Mouse (Mus musculus) CH12.LX (cell line): ENCODE measurements around the gene Greb1. TPM values are rescaled to one million over a fixed set of nuclear protein-coding genes. Genes with fewer than 3 reads are reported as not detected.

Source experiments
- DNase-seq: peaks from one replicate; pipeline ENCODE4 v3.0.0-alpha.2; 2013; ENCODE audit errors: extremely low read depth
- H3K27ac ChIP-seq: 2 replicates; pipeline ENCODE4 v1.5.1; 2012; ENCODE audit warnings: low read depth, mild to moderate bottlenecking, control low read depth, moderate library complexity; ENCODE audit not compliant: insufficient read depth
- H3K27me3 ChIP-seq: replicated peaks from 2 replicates; pipeline ENCODE3; 2012; ENCODE audit warnings: inconsistent platforms
- H3K36me3 ChIP-seq, 2 experiments: replicated peaks in 1 of 2; 2 replicates each; pipeline versions ENCODE3 to v1.6.1; 2012; ENCODE audit warnings: inconsistent platforms in 1 of 2, low read length in 1 of 2, mild to moderate bottlenecking in 1 of 2, mixed read lengths in 1 of 2, moderate library complexity in 1 of 2; ENCODE audit not compliant: control insufficient read depth in 1 of 2, insufficient read depth in 1 of 2
- H3K4me1 ChIP-seq, 2 experiments: 2 replicates each; pipeline ENCODE4 v1.6.1; 2012; ENCODE audit warnings: inconsistent platforms in 1 of 2, moderate library complexity in 1 of 2; ENCODE audit not compliant: insufficient read depth in 2 of 2, control insufficient read depth in 1 of 2
- H3K4me2 ChIP-seq: 2 replicates; pipeline ENCODE4 v1.6.1; 2012; ENCODE audit warnings: low read depth, mild to moderate bottlenecking, control low read depth; ENCODE audit not compliant: poor library complexity, insufficient read depth, severe bottlenecking
- H3K4me3 ChIP-seq, 3 experiments: fragments of 150-350 bp in 1 of 3; sonication (generic) in 1 of 3; replicated peaks in 1 of 3; 2 replicates each; pipeline versions ENCODE3 to v1.5.1; 2011 to 2012; ENCODE audit warnings: low read depth in 2 of 3, low read length in 2 of 3, mild to moderate bottlenecking in 2 of 3, moderate library complexity in 2 of 3, control low read depth in 1 of 3, improper control_type of control experiment in 1 of 3, inconsistent platforms in 1 of 3, mixed read lengths in 1 of 3; ENCODE audit not compliant: poor library complexity in 1 of 3
- H3K79me2 ChIP-seq: replicated peaks from 2 replicates; pipeline ENCODE4 v1.6.1; 2012; ENCODE audit warnings: mild to moderate bottlenecking, moderate library complexity; ENCODE audit not compliant: control insufficient read depth, poor library complexity, insufficient read depth, severe bottlenecking; ENCODE audit errors: extremely low read depth
- H3K9ac ChIP-seq: 2 replicates; pipeline ENCODE4 v1.6.1; 2012; ENCODE audit warnings: low read depth, mild to moderate bottlenecking, control low read depth, moderate library complexity; ENCODE audit not compliant: insufficient read depth
- H3K9me3 ChIP-seq: replicated peaks from 2 replicates; pipeline ENCODE3; 2012; ENCODE audit warnings: low read length, inconsistent platforms, mixed read lengths
- CHD2 ChIP-seq: IDR thresholded peaks from 2 replicates; pipeline ENCODE4 v1.6.1; 2011; ENCODE audit warnings: low read length, improper control_type of control experiment
- E2F4 ChIP-seq: IDR thresholded peaks from 2 replicates; pipeline ENCODE4 v1.6.1; 2011; ENCODE audit warnings: low read depth, low read length, improper control_type of control experiment; ENCODE audit not compliant: insufficient replicate concordance
- EP300 ChIP-seq: IDR thresholded peaks from 2 replicates; pipeline ENCODE4 v1.6.1; 2011; ENCODE audit warnings: low read length, improper control_type of control experiment
- GABPA ChIP-seq: IDR thresholded peaks from 2 replicates; pipeline ENCODE4 v1.6.1; 2012; ENCODE audit warnings: low read depth, low read length, improper control_type of control experiment, inconsistent platforms; ENCODE audit not compliant: insufficient replicate concordance
- HCFC1 ChIP-seq: IDR thresholded peaks from 2 replicates; pipeline ENCODE4 v1.6.1; 2012; ENCODE audit warnings: low read depth, mild to moderate bottlenecking, inconsistent platforms, low read length, improper control_type of control experiment
- MAX ChIP-seq: IDR thresholded peaks from 2 replicates; pipeline ENCODE4 v1.6.1; 2011; ENCODE audit warnings: low read length, improper control_type of control experiment
- MAZ ChIP-seq: IDR thresholded peaks from 2 replicates; pipeline ENCODE4 v1.6.1; 2012; ENCODE audit warnings: low read depth, mild to moderate bottlenecking, inconsistent platforms, low read length, improper control_type of control experiment, moderate library complexity
- NELFE ChIP-seq: IDR thresholded peaks from 2 replicates; pipeline ENCODE4 v1.6.1; 2011; ENCODE audit warnings: low read depth, low read length, improper control_type of control experiment
- NRF1 ChIP-seq: IDR thresholded peaks from 2 replicates; pipeline ENCODE4 v1.6.1; 2014; ENCODE audit warnings: low read depth, mild to moderate bottlenecking, inconsistent platforms, low read length, improper control_type of control experiment, moderate library complexity
- PAX5 ChIP-seq: IDR thresholded peaks from 2 replicates; pipeline ENCODE4 v1.6.1; 2012; ENCODE audit warnings: low read length, inconsistent platforms, mixed read lengths
- POLR2A ChIP-seq: IDR thresholded peaks from 2 replicates; pipeline ENCODE4 v1.6.1; 2011; ENCODE audit warnings: low read depth, mild to moderate bottlenecking, improper control_type of control experiment, low read length
- RCOR1 ChIP-seq: conservative IDR thresholded peaks from 2 replicates; pipeline ENCODE4 v1.6.1; 2012; ENCODE audit warnings: low read depth, mild to moderate bottlenecking, inconsistent platforms, low read length, improper control_type of control experiment
- USF1 ChIP-seq: IDR thresholded peaks from 2 replicates; pipeline ENCODE4 v1.6.1; 2014; ENCODE audit warnings: low read depth, mild to moderate bottlenecking, inconsistent platforms, low read length, improper control_type of control experiment
- ZC3H11A ChIP-seq: IDR thresholded peaks from 2 replicates; pipeline ENCODE4 v1.6.1; 2012; ENCODE audit warnings: low read depth, mild to moderate bottlenecking, inconsistent platforms, low read length, improper control_type of control experiment
- ZKSCAN1 ChIP-seq: IDR thresholded peaks from 2 replicates; pipeline ENCODE4 v1.6.1; 2012; ENCODE audit warnings: low read depth, inconsistent platforms, low read length, improper control_type of control experiment, borderline replicate concordance
- dilution Hi-C: fragments of 300-500 bp; cut with MboI; formaldehyde crosslinking; loops from 2 replicates; pipeline ENCODE4 v1.14.3; 2020; ENCODE audit warnings: low sequenced_read_pairs; ENCODE audit not compliant: extremely low pct_unique_long_range_greater_than_20kb, extremely low pct_ligation_motif_present
- in situ Hi-C: fragments of 300-500 bp; cut with MboI; formaldehyde crosslinking; loops from 3 replicates; pipeline ENCODE4 v1.14.3; 2019; ENCODE audit warnings: low sequenced_read_pairs, low pct_ligation_motif_present, low pct_unique_long_range_greater_than_20kb, mixed read lengths
- polyA plus RNA-seq: library from polyadenylated mRNA; unstranded; fragments of >175 nt; gene quantifications from 2 replicates; pipeline ENCODE4 v1.2.1, GENCODE M21; 2012; ENCODE audit warnings: low read depth; ENCODE audit not compliant: insufficient read length
- total RNA-seq, 2 experiments: library from RNA; depleted of rRNA; stranded (reverse); fragments of 300-350 nt in 1 of 2; fragments of >200 nt in 1 of 2; gene quantifications; 2 replicates each; pipeline ENCODE4 v1.2.3; 2012 to 2014

Greb1 gene
- total and polyA plus RNA-seq, 3 experiments, result not detected

GRCm38 (mm10) chr12:16646780-16647409, 153.8 kb downstream of the Greb1 start:
- peaks cover 2% of the 10 kb centered on the region for H3K27me3 ChIP-seq
- H3K4me2 ChIP-seq, result no peak overlapping the region
- H3K27ac ChIP-seq, result no peak overlapping the region
- no peaks in the 10 kb centered on the region for H3K4me1 ChIP-seq
- DNase-seq, result no peak
- no peaks in the 10 kb centered on the region for H3K36me3 ChIP-seq
- in situ Hi-C loops (no loop called here), dilution Hi-C loops (no loop called here)
- H3K79me2 ChIP-seq, result no peaks in the 10 kb centered on the region
- TF ChIP-seq PAX5 (no peak), EP300 (no peak), ZKSCAN1 (no peak), HCFC1 (no peak)
- no peaks in the 10 kb centered on the region for H3K9me3 ChIP-seq
- no peak overlapping the region for H3K9ac ChIP-seq
- H3K4me3 ChIP-seq, result no peak overlapping the region

GRCm38 (mm10) chr12:16644698-16645097, 156.0 kb downstream of the Greb1 start:
- H3K4me3 ChIP-seq, result no peak overlapping the region
- H3K9me3 ChIP-seq, result no peaks in the 10 kb centered on the region
- H3K4me1 ChIP-seq, result no peaks in the 10 kb centered on the region
- peaks cover 2% of the 10 kb centered on the region for H3K27me3 ChIP-seq
- H3K27ac ChIP-seq, result no peak overlapping the region
- no peak overlapping the region for H3K4me2 ChIP-seq
- no peaks in the 10 kb centered on the region for H3K36me3 ChIP-seq
- in situ Hi-C loops (no loop called here), dilution Hi-C loops (no loop called here)
- no peak for TF ChIP-seq NELFE
- TF ChIP-seq MAZ, result no peak
- TF ChIP-seq USF1, result no peak
- TF ChIP-seq RCOR1, result no peak
- no peak for TF ChIP-seq MAX
- TF ChIP-seq CHD2, result no peak
- TF ChIP-seq E2F4, result no peak
- no peak for TF ChIP-seq ZC3H11A
- no peak for TF ChIP-seq GABPA
- no peak for TF ChIP-seq POLR2A
- TF ChIP-seq NRF1, result no peak
- no peaks in the 10 kb centered on the region for H3K79me2 ChIP-seq
- DNase-seq, result no peak
- no peak overlapping the region for H3K9ac ChIP-seq
